Mouse (Mus musculus) left cerebral cortex, adult 2 months (tissue): ENCODE measurements at regions not wholly inside any gene's neighbourhood (a gene's known extent, or its start where the extent isn't known, plus 50 kb on each side); places are given as distances from the start of the nearest gene placed in this dataset.

Experiments used
- DNase-seq, 2 experiments: peaks; one replicate each; pipeline ENCODE4 v3.0.0; 2021 to 2022; ENCODE audit warnings: low spot score in 2 of 2, mixed read lengths in 1 of 2; ENCODE audit errors: extremely low spot score in 1 of 2
- H3K27ac ChIP-seq: fragments of 200-600 bp; 2 replicates; pipeline ENCODE4 v1.8.1; 2022
- H3K4me3 ChIP-seq: fragments of 200-600 bp; 2 replicates; pipeline ENCODE4 v1.8.1; 2022
- CTCF ChIP-seq: fragments of 200-600 bp; IDR thresholded peaks from 2 replicates; pipeline ENCODE4 v1.8.1; 2022; ENCODE audit warnings: antibody characterized with exemption, mild to moderate bottlenecking, moderate library complexity
- intact Hi-C: fragments of 180-260 bp; cut with DNase I; formaldehyde crosslinking; loops from one replicate; pipeline ENCODE4 v1.15.1; 2025

DNA sequence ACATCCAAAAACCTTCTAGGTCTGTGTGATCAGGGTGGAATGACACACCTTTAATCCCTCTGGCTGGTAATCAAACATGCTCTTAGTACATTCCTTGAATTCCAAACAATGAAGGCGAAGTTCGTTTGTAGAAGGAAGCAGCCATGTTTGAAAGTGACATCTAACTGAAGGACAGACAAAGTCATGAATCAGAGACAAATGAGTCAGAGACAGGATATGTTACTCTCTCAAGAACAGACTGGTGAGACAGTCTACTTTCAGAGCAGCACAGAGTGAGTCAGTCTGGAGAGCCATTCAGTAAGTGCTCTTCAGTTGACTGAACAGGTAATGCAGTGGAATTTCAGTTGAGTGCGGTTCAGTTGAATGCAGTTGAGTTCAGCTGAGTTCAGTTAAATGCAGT, 150.4 kb downstream of the Cpe start:
- DNase-seq: no peak
- no peak overlapping the region for H3K4me3 ChIP-seq
- intact Hi-C loops: no loop called here
- no peak for TF ChIP-seq CTCF
- H3K27ac ChIP-seq: no peak overlapping the region

DNA sequence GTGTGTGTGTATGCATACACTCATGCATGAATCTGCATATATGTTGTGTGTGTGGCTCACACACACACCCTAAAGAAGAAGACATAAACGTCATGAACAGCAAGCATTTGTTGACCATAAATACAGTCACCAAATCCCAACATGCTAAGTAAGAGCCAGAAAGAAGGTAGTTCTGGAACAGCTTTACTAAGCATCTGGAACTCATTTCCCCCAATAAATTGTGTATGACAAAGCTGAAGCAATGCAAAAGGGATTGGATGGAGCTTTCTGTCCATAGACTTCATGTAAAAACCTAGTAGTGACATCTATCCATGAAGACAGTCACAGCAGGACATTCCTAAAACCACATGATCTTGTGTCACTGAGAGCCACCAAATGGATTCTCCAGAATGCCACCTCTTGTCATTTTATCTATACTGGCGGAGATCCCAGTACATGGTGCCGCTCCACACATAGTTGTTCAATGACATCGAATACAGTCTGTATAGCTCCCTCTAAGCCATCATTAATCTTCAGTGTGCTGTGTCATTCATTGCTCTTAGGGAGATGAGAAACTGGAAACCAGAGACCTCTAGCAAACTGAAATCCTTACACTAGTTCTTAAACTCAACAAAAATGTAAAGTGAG, 152.9 kb downstream of the Cpe start:
- no peak overlapping the region for H3K4me3 ChIP-seq
- no peak for DNase-seq
- intact Hi-C loops: no loop called here
- no peak overlapping the region for H3K27ac ChIP-seq
- TF ChIP-seq CTCF: no peak

DNA sequence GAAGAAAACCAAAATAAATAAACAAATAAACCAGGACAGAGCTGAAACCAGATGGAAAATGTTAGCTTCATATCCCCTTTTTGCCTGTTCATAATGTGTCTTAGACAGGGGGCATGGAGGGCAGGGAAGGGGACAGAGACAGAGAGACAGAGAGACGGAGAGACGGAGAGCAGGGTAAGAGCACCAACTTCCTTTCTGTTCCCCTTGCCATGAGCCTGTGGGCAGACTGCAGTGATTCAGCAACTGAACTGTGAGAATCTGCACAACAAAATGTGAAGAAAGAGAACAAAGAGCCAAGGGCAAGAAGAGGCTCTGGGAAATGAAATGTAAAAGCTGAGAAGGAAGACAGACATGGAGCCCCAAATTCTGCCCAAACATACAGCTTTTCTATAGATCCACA, 161.1 kb downstream of the Cpe start:
- H3K4me3 ChIP-seq: no peak overlapping the region
- TF ChIP-seq CTCF: no peak
- intact Hi-C loops: no loop called here
- H3K27ac ChIP-seq: no peak overlapping the region
- no peak for DNase-seq

DNA sequence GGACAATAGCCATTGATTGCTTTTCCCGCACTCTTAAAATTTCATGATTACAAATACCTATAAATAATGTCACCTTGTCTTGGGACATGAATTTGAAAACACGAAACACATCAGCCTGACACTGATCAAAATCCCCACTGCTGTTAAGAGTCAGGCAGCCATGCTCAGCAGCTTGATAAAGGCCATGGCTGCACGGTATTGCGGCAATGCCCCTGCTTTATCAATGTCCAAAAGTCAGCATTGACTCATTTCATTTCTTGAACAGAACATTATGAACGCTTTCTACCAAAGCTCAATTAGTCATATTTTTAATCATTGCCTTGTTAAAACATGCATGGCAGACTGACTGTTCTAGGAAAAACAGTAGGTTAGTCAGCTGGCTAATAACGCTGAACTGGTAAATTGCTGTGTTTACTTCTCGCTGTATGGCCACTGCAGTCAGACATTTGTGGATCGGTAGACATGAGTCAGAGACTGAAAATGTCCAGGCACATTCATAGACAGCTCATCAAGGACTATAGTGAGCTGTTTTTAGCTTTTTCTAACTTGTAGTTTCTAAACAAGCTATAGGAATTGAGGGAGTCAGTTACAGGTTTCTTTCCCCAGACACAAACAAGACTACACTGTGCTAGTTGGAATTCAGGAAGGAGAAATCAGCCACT, 170.3 kb downstream of the Cpe start:
- no peak for TF ChIP-seq CTCF

DNA sequence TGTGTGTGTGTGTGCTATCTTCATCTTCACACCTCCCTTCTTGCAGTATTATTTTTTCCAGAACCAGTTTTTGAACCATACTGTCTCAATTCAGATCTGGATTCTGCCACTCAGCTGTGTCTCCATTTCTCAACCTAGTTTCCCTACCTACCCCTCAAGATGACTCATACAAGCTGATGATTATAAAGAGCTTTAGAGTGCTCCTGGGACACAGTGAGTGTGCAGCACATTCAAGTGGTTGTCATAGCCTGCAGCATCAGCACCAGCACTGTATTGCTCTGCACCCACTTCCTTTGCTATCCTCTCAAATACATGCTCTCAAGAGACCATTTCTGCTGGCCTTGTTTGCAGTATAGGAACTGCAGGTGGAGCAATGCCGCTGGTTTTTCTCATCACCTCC, 173.2 kb downstream of the Cpe start:
- no peak for TF ChIP-seq CTCF
- Histone ChIP-seq H3K4me3 (no peak overlapping the region), H3K27ac (no peak overlapping the region)
- intact Hi-C loops: no loop called here
- no peak for DNase-seq

More for the DNA sequence above, 170.3 kb downstream of the Cpe start:
- DNase-seq: no peak
- Histone ChIP-seq H3K4me3 (no peak overlapping the region), H3K27ac (no peak overlapping the region)
- intact Hi-C loops: no loop called here

DNA sequence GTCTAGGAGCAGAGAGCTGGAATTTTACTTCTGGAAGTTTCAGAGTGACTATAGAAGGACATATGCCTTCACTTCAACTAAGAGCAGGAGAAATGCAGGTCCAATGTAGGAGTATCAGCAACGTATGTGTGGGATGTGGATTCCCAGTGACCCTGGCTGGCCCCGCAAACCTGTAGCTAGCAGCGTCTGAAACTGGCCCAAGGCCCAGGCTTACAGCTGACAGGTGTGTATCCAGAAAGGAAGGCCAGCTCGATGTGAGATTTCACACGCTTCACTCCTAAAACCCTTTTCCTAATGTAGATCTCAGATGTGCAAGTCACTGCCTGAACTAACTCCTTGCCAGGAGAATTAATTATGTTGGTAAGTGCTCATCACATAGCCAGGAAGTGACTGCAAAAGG, 176.9 kb downstream of the Cpe start:
- TF ChIP-seq CTCF: no peak
- DNase-seq: no peak
- Histone ChIP-seq H3K4me3 (no peak overlapping the region), H3K27ac (no peak overlapping the region)
- intact Hi-C loops: no loop called here

DNA sequence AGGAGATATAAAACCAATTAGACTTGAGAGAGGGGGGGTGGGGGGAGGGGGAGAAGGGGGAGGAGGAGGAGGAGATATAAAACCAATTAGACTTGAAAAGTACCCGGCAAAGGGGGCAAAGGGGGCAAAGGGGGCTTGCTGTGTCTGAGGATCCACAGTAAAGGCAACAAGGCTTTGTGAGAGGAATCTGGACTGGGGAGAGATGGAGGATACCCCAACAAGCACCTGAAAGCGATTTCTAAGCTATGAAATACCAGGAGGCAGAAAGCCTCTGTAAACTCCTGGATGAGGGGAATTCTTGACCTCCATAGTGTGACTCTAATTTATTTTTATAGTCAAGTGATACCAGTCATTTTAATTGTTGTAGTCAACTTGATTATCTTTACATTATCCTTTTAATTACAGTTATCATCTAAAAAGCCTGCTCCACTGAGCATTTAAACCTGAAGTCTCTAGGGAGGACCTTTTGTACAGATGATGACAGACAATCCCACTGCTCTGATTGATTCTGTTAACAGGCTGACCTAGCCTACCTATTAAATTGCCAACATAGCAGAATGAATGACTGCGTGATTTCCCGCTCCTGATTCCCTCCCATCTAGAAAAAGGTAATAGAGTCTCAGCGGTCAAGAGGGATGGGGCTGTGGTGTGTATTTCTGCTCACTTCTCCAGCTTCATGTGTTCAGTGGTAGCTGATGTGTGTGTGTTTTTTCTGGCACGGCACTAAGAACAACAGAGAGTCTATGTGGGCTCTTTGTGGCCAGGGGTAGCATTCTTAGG, 195.4 kb downstream of the Cpe start:
- TF ChIP-seq CTCF: no peak
- H3K4me3 ChIP-seq: no peak overlapping the region
- intact Hi-C loops: no loop called here
- no peak overlapping the region for H3K27ac ChIP-seq
- DNase-seq: no peak

DNA sequence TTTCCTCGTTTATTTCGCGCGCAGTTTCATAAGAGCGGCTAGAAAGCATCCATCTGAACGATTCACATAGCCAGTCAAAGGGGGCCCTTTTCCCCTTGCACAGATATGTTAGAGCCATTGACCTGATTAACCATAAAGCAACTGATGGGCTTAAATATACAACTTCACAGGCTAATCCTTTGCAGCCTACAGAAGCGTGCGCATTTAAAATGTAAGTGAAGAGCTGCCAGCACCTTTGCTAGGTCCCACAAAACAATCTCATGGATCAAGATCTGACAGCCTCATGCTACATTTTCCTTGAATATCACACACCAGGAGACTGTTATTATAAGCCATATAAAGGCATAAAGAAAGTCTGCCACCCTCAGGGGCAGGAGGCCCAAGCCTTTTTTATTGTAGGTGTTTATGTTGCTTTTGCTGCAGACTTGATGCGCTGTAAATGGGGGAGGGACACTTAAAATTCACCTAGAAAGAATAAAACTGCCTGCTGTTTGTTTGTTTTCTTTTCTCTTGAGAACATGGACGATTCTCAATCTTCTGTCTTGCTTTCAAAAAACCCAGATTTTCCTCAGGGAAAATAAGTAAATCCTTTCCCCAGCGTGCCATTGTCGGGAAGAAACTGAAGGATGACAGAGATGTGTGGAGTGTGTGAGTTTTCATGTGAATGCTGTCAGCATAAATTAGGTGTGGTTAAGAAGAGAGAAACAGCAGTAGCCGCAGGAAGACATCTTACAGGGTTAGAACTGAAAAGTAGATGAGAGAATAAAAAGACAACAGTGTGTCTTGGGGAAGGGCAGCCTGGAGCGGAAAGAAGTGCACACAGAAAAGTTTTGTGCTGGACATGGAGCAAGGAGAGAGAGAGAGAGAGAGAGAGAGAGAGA, 196.3 kb downstream of the Cpe start:
- intact Hi-C loops: no loop called here
- H3K27ac ChIP-seq: no peak overlapping the region
- TF ChIP-seq CTCF: no peak

DNA sequence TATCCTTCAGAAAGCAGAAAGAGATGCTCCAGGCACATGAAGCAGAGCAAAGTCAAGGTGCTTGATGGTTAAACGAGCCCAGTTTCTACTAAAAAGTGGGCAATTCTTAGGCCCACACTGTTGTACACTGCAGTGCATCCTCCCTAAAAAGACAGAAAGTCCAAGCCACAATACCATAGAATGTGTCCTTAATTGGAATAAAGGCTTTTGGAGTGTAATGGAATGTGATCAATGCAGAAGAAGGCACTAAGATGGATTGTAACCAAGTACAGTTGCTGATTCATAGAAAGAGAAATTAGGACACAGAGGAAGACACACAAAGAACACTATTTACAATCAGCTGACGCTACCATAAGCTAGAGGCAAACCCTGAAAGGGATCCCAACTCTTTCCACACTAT, 201.3 kb downstream of the Cpe start:
- Histone ChIP-seq H3K4me3 (no peak overlapping the region), H3K27ac (no peak overlapping the region)
- TF ChIP-seq CTCF: no peak
- DNase-seq: no peak
- intact Hi-C loops: no loop called here

More for the DNA sequence above, 196.3 kb downstream of the Cpe start:
- no peak for DNase-seq
- peak overlapping the region; percentile 21; the same call in 1 of the 2 replicates for H3K4me3 ChIP-seq

DNA sequence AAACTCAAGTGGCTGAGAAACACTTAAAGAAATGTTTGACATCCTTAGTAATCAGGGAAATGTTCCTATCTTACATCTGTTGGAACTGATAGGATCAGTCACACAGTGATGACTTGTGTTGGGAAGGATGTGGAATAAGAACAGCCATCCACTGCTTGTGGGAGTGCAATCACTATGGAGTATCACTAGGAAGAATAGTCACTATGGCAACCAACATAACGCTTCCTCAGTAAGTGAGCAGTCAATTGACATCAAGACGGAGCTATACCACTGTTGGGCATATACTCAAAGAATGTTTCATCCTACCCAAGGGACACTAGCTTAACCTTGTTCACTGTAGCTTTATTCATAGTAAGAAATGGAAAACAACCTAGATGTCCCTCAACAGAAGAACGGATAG, 204.8 kb downstream of the Cpe start:
- intact Hi-C loops: no loop called here
- DNase-seq: no peak
- no peak for TF ChIP-seq CTCF
- Histone ChIP-seq H3K4me3 (no peak overlapping the region), H3K27ac (no peak overlapping the region)

DNA sequence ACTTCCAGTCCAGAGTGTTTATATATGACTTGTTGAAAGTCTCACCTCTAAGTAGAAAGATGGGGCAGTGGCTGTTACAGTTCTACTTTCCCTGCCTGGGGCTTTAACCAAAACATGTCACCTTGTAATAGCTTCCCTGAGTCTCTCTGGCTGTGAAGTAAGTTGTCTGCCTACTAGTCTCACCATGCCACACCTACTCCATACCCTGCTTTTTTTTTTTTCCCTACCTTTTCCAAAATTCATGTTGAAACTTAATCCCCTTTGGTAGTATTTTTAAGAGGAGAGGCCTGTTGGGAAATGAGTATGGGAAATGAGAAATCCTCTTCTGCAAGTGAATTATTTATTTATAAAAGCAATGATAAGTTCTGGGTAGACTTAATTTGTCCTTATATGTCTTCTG, 219.6 kb downstream of the Cpe start:
- intact Hi-C loops: no loop called here
- no peak overlapping the region for H3K27ac ChIP-seq
- H3K4me3 ChIP-seq: no peak overlapping the region
- DNase-seq: no peak
- no peak for TF ChIP-seq CTCF
